Mouse (Mus musculus) neutrophil, adult 5-6 weeks (primary cell): ENCODE data around the gene Erbb3. TPM values are rescaled to one million over a fixed set of nuclear protein-coding genes. Genes with fewer than 3 reads are reported as not detected.
"Not testable (repeated sequence)": the region's sequence is repeated elsewhere in the genome, so short reads cannot be mapped to it uniquely, and the experiment has no call there.

Experiments
- ATAC-seq: fragments of 151-379, 151-347 bp; 2 replicates; pipeline ENCODE4 v1.8.0; 2017; ENCODE audit warnings: mild to moderate bottlenecking, moderate TSS enrichment; ENCODE audit not compliant: insufficient number of reproducible peaks, poor library complexity, low FRiP score, severe bottlenecking; ENCODE audit errors: extremely low read depth
- total RNA-seq: library from RNA; stranded (forward); fragments of 200-1000 nt; gene quantifications from 2 replicates; pipeline ENCODE4 v1.2.3, GENCODE M21; 2017

Gene Erbb3
- 1.3 and 1.6 TPM in 2 replicates for total RNA-seq

DNA sequence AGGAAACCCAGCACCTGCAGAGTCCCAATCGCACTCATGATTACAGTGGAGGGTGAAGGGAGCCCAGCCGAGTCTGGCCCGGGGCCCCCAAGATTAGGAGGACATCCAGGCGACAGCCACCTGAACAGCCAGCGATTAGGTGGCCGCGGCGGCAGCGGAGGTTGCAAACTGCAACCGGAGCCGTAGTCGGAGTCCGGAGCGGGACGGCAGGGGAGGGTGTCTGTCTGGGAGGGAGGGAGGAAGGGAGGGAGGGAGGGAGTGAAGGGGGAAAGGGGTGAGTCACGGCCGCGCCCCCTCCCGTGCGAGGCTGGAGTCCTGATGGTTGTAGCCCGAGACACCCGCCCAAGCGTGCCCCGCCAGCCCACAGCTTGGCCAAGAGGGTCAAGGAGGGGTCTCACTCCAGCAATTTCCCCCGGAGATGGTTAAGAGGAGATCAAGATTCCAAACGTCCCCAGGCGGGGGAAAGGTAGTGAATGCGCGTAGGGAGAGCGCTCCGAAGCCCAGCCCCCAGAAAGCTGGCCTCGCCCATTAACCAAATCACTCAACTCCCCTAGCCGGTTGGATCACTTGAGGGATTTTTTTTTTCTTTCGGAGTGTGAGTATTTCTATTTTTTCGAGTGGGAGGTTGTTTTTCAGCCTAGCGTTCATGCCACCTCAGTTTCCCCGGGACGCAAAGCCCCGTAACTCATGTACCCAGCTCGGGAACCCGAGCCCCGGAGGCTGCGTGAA is at the start of gene Erbb3:
Gene Erbb3 (minus strand): TSS at position 189 of the 729 bp plus-strand sequence.
- peak; percentile 20; the same call in 1 of the 2 replicates for ATAC-seq

DNA sequence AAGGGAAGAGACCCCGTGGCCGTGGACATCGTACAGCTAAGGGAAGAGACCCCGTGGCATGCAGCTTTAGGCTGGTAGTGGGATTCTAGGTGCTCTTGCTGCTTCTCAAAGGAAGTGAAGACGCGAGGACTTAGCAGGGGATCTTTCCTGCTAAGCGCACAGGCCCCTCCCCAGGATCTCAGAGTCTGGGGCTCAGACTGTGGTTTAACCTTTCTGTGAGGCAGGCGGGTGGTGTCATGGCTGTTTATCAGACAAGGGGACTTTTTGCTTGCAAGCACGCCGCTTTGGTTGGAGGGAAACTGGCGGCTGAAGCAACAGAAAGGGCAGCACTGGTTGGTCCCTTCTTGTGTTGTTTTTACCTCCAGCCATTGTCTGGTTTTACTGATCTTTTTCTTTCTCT is 47.6 kb upstream of the Erbb3 start:
- peak; percentile 22; the same call in 1 of the 2 replicates for ATAC-seq

DNA sequence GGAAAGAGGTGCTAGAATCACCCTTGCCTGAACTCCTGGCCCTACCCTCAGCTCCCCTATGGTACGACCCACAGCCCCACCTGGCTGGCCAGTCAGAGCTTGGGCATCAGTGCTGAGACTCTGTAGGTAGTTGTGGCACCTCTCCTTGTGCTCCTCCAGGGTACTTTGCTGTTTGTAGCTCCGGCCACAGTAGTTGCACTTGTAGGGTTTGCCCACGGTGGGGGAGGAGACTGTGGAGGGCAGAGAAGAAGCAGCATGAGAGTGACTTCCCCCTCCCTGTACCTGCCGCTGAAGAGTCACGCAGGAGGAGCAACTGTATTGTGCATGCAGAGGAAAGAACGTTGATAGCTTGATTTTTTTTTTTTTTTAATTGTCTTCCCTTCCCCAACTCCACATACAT is 47.1 kb upstream of the Erbb3 start:
- ATAC-seq: peak; percentile 32; the same call in 1 of the 2 replicates

GRCm38 (mm10) chr10:128635697-128636096 is 46.2 kb upstream of the Erbb3 start:
- ATAC-seq: no peak

- ATAC-seq: no peak
These were observed 42.1 kb upstream of the Erbb3 start for GRCm38 (mm10) chr10:128631571-128631970.

GRCm38 (mm10) chr10:128630306-128630705 is 40.9 kb upstream of the Erbb3 start:
- not testable (repeated sequence) for ATAC-seq

DNA sequence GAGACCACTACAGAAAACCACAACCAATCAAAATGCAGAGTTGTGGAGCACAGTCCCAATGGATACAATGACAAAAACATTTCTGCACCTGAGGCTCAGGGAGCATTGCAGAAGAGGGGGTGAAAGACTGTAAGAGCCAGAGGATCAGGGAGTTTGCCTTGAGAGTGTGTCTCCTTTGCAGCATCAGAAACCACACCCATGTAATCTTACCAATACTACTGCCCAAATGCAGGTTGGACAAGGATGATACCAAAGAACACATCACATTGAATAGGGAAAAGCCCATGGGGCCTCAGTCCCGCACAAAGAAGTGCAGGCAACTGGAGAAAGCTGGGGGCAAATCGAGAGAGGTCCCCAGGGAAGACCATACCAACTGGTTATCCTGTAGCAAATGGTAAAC is 40.3 kb upstream of the Erbb3 start:
- no peak for ATAC-seq

GRCm38 (mm10) chr10:128627398-128628317 is 38.2 kb upstream of the Erbb3 start:
- ATAC-seq: no peak

DNA sequence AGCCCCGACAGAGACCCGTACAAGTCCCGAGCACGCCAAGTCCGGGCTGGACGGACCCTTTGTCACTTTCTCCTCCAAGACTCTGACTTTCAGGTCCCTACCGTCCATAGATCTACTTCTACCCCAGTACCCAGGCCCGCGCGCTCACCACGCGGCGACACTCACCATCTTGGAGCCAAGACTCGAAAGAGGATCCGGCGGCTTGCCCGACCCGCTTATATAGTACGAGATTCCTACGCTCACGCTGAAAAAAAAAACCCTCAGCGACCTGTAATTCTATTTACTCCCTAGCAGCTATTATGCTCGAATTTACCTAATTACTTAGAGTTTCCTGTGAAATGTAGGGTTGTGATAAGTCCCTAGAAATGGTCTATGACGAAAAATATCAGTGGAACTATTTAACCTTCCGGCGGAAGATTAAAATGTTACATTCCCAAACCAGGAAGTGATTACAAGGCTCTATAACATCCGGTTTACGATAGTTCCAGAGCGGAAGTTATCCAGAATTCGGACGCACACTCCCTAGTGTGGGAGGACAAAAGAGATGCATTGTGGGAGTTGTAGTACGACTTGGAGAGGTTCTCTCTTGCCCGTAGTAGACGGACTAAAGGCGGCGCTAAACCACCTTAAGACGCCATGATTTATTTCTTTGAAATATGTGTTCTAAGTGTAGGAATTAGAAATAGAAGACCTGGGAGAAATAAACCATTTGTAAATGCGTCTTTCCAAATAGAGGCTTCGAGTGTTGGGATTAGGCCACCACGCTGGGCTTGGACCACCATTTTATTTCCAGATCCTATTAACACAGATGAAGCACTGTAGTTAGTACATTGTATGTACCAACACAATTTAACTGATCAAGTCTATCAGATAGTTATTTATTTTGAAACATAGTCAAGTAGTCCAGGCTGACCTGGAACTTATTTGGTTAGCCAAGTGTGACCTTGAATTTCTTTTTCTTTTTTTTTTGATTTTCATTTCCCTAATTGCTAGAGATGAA is 37.2 kb upstream of the Erbb3 start, which contains the start of gene Rps26:
Gene Rps26 (minus strand): TSS at position 437 of the 1,000 bp plus-strand sequence.
- peak; percentile 98 for ATAC-seq

GRCm38 (mm10) chr10:128625287-128625894 is 35.9 kb upstream of the Erbb3 start:
- no peak for ATAC-seq

- not testable (repeated sequence) for ATAC-seq
These were observed 33.7 kb upstream of the Erbb3 start for GRCm38 (mm10) chr10:128623106-128623613.

- ATAC-seq: no peak
These were observed 33.2 kb upstream of the Erbb3 start for GRCm38 (mm10) chr10:128622702-128623101.

- ATAC-seq: no peak
These were observed 32.6 kb upstream of the Erbb3 start for GRCm38 (mm10) chr10:128621986-128622520.

- no peak for ATAC-seq
These were observed 30.8 kb upstream of the Erbb3 start for GRCm38 (mm10) chr10:128620241-128620640.

- not testable (repeated sequence) for ATAC-seq
These were observed 29.7 kb upstream of the Erbb3 start for GRCm38 (mm10) chr10:128619148-128619547.

DNA sequence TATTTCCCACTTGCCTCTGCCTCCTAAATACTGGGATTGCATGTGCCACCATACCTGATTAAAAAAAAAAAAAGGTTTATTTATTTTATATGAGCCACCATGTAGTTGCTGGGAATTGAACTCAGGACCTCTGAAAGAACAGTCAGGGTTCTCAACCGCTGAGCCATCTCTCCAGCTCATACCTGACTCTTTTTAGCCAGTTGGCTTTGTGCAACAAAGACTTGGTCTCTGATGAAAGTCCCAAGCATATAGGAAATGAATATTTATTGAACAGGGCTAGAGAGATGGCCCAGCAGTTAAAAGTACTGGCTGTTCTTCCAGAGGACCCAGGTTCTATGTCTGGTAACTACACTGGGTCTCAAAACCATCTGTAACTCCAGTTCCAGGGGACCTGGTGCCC is 29.1 kb upstream of the Erbb3 start:
- no peak for ATAC-seq

DNA sequence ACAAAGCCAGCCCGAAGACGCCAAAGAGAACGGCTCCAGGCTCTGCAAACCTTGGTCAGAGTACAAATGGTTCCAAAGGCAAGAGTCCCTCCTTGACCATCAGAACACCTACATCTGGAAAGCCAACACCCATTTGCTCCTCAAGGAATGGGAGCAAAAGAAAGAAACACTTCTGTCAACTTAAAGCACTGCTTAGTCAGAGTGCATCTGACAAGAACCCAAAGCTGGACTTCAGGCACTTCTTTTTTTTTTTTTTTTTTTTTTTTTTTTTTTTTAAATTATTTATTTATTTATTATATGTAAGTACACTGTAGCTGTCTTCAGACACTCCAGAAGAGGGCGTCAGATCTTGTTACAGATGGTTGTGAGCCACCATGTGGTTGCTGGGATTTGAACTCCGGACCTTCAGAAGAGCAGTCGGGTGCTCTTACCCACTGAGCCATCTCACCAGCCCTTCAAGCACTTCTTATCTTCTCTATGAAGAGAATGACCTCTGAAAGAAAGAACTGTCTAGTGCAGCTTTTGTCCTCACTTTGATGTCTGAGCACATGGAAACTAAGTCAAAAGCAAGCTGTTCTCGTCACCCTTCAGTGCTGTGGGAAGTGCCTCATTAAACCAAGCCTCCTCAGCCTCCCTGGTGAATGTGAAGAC is 26.5 kb upstream of the Erbb3 start:
- ATAC-seq: not testable (repeated sequence)
